Mouse (Mus musculus) urinary bladder, adult 18-20 months (tissue): ENCODE results near the gene Gm10260.

Source experiments
- DNase-seq, 2 experiments: peaks; one replicate each; pipeline ENCODE4 v3.0.0; 2022; ENCODE audit warnings: low spot score in 2 of 2, mixed read lengths in 2 of 2

The Gm10260 gene

DNA sequence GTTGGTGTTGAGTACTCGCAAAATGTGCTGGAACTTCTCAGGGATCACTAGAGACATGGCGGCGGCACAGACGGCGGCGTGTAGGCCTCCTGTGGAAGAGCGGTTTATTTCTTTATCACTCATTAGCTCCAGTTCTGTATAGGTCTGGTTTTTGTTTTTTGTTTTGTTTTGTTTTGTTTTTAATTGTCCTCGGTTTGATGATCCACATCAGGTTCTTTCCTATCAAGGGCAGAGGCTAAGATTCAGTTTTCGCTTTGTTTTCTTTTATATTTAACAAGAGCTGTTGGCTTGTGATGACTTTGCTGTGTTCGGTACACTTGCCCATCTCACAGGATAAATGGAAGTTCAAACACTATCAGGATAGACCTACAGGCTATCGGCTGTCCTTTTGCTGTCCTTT is at the start of gene Gm10260:
Gm10260 (minus strand) TSS at position 101 of the 400 bp plus-strand sequence.
- no peak for DNase-seq

DNA sequence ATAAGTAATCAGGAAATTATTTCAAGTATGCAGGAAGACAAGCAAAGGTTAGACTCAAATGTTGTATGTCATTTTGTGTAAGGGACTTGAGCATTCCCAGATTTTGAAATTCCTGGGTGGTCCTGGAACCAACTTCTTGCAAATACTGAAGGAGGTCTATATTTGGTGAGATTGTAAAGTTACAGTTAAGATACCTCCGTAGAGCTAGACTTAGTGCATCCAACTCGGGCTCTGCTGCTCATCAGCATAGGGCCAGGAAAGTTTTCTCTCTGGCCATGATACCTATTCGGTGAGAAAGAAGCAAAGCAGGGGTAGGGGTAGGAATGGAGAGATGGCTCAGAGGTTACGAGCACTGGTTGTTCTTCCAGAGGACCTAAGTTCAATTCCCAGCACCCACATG is 49.4 kb upstream of the Gm10260 start:
- no peak for DNase-seq

DNA sequence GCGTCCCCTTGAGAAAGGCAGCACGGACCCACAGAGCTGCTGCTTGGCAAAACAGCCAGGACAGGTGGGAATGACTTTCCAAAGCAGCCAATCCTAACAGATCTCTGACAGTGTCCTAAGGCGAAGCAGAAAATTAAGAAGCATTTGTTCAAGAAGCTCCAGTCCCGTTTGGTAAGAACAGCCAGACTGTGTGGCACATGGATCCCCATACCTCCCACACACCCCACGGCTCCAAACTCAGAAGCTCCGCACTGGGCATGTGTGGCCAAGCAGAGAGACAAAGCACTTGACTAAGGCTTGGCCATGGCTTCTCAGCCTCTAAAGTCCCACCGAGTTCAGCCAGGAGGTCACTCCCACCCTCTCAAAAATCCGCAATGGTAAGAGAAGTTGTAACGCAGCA is 45.5 kb upstream of the Gm10260 start:
- DNase-seq = no peak

DNA sequence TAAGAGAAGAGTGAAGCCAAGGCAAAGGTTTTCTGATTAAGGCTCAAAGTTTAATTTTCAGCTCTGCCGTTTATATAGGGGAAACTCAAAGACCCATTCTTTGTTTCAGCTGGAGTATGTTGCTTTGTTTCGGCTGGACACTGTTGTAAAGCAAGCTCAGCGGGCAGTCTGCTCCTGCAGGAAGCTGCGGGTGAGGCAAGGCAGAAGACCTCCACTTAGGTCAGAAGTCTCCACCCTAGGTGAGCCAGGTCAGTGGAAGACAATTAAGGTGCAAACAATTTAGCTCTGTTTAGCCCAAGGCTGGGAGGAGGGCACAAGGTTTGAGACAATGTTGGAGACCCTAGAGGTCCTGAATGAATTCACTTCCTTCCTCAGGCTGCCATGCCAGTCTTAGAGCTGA is 42.0 kb upstream of the Gm10260 start:
- DNase-seq = no peak

DNA sequence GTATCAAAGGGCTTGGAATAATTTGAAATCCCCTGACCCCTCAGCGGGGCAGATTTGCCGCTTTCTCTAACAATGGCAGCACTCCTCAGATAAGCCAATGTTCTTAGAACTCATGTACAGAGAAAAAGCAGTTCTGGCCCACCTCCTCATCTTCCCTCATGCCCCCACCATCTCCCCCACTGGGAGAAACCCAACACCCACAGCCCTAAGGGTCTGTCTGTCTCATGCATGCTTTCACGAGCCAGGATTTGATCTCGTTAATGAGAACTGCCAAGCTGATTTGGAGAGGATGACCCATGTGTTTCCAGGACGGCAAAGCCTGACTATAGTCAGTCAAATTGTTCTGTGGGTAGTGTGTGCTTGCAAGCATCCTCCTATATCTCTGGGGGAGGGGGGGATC is 37.0 kb upstream of the Gm10260 start:
- no peak for DNase-seq

DNA sequence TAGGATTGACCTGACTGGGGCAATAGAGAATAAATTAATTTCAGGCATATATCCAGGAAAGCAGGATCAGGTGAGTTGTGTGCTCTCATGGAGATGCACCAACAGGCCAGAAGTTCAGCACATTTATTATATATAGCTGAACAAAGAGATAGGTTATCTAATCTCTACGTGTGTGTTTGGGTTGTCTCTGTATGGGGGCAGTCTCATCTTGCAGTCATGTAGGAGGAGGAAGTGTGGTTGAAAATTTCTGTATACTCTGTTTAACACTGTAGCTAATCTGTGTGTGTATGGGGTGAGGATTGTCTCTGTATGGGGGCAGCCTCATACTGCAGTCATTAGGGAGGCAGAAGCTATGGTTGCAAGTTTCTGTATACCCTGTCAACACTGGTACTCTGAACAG is 34.3 kb upstream of the Gm10260 start:
- no peak for DNase-seq

DNA sequence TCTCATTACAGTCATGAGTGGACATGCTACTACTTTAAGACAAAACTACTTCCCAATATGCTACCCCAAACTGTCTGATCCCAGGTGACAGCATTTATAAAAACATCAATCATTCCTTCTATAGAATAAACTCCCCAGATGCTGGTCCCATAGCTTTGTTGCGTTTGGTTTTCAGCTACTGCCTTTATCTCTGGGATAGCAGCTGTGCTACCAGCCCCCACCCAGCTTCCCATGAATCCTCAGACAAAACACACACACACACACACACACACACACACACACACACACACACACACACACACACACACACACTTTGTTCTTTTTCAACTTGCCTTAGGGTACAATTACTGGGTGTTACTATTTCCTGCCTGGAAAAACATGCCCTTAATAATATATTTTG is 33.5 kb upstream of the Gm10260 start:
- DNase-seq = no peak

DNA sequence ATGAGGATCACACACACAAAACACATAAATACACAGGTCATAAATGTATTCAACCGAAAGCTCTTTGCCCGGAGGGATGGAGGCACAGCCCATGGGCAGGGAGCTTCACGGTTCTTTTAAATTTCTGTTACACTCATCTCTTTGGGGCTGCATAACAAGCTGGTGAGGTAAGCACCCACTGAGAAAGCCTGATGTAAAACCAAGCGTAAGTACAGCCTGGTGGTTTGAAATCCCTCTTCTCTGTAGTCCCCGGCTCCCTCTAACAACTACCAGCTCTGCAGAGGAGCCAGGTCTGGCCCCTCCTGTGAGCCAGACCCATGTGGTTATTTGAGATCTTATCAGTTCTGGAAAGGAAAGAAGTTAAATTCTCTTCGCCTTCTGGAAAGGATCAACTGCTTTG is 31.2 kb upstream of the Gm10260 start:
- no peak for DNase-seq

DNA sequence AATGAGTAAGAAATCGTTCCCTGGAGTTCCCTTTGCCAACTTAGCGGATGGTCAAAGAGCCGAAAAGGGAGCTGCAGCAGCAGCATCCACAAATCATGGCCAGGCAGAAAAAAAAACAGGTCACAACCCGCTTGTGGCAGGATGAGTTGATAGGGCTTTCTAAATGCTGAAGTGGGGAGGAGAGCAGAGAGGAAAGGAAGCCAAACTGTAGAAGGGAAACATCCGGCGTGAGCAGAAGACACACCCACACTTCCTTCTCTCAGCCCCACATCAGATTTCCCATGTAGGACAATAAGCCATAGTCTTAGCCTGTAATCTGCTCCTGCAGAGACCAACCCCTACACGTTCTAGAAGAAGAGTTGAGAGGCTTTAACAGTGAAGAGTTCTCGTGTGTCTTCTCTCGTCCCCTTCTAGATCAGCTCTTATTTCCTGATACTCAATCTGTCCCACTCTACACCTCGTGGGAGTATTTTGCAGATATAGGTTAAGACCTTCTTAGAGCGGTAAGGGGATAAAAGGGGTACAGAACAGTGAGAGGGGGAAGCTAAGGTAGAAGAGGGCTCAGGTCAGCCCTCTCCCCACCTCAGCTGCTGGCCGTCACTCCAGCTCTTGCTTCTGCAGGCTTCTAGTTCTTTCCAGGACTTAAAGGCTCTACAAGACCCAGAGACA is 29.5 kb upstream of the Gm10260 start:
- DNase-seq = no peak

DNA sequence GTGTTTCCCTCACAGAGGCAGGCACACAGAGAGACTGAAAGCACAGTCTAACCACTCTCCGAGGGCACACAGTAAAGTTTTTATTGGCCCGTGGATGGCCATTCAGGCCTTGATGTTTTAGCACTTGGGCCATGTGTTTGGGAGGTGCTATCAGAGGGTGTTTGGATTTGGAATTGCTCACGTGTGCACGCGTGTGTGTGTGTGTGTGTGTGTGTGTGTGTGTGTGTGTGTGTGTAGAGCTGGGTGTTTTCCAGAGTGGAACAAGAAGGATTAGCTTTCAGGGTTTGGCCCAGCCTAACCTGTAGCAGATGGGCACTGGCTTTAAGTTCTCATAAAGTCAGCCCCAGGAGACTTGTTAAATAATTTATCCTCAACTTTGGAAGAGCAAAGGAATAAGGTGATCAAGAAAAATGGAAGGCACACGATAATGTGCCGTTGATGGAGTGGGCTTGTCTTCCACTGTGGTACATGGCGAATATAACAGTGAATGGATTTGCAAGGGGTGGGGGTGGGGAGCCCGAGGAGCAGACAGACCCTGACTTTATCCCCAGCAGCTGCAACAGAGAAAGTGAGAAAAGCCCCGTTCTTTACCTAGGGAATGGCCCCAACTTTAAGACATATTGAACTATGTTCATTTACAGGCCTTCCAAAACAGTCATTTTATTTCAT is 24.9 kb upstream of the Gm10260 start:
- no peak for DNase-seq

DNA sequence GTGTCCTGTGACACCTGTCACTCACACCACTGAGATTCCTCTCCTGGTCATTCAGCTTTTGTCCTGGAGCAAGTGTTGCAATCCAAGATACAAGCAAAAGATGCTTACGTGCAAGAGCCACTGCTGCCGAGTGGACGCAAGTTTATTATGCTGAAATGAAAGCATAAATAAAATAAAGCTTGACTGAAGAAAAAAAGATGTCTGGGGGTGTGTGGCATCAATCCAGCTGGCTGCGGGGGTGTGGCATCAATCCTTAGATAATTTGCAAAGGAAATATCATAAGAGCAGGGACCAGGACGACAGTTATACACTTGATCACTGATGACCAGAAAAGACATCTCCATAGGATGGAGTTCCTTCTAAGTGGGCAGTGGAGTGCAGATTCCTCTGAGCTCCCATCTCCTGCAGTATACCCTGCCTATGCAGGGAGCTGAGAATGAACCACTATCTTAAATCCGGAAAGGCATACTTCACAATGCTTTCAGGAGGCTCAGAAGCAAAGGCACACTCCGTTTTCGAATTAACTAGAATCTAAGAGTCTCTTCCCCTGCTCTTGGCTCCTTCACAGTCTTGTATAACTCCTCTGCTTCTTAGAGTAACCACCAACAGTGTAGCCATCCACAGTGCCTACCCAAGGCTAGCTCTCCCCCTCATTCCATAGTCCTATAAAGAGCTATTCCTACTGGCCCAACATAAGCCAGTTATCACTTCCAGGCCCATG is 23.2 kb upstream of the Gm10260 start:
- DNase-seq = no peak

DNA sequence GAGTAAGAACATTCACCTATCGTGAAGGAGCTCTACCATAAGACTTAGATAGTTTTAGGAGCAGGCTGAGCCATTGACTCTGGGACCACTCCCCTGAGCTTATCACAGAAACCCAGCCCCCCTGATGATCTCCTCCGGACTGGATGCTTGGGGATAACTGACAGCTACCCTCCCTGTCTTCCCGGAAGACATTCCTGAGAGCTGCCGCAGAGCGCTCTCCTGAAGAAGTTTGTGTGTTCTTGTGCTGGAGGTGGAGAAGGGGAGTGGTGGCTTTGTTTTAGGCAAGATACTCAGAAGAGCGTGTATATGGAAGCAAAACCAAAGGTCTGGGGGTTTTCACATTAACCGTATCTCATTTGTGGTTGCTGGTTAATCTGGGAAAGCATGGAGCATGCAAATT is 21.6 kb upstream of the Gm10260 start:
- DNase-seq = no peak

DNA sequence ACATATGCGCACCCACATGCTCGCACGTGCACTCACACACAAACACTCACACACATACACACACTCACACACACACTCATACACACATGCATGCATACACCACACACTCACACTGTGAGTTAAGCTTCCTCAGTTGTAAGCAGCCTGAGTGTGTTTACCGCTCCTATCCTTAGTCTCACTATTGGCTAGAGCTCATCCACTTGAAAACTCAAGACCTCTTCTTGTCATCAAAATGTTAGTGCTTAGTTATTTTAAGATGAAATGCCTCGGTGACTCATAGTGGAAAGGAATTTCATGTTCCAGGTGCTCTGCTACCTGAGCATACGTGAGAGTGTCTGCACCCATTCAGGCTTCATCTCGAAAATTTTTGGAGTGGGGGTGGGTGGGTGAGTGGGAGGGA is 21.2 kb upstream of the Gm10260 start:
- no peak for DNase-seq

DNA sequence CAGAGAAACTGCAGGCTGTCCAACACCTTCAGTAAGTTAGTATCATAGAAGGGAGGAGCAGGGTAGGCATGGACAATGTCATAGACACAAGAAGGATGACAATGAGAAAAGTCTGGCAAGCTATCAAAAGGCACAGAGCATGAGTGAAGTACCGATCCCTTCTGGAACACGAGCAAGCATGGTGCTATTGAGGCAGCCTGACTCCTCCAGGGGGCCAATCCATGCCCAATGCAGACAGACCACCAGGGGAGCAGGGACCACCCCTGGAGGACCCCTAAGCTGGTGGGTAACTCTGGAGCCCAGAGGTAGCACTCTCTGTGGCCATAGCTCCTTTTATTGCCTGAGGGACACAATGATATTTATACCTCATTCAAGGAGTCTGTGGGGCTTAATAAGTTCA is 20.1 kb upstream of the Gm10260 start:
- no peak for DNase-seq

DNA sequence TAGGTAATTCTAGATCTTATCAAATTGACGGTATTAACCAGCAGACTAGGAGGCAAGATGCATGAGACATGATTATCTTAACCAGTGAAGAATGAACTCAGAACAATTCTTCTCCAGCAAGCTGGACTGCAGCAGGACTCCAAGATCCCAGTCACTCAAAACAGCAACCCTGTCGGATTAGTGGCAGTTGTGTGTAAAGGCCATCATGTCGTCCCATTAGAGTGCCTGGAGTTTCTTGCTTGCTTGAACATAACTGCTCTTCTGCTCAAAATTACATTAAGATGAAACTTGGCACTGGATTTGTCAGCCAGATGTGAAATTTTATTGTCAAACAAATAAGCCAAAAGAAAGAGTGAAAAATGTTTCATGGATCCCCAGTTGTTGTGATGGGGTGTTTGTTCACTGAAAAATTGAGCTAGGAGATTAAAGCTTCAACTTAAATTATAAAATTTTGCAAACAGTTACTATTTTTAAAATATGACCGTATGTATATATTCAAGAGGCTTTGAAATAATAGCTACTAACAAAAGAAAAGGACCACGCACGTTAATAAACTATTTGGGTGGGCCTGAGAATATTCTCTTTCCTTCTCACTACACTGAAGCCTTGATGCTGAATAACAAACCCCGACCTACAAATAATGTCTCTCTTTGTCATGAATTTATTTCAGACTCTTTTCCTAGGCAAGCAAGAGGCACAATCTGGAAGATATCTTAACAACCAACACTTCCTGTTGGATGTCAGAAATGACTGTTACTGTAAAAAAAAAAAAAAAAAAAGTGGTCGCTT is 19.4 kb upstream of the Gm10260 start:
- no peak for DNase-seq

DNA sequence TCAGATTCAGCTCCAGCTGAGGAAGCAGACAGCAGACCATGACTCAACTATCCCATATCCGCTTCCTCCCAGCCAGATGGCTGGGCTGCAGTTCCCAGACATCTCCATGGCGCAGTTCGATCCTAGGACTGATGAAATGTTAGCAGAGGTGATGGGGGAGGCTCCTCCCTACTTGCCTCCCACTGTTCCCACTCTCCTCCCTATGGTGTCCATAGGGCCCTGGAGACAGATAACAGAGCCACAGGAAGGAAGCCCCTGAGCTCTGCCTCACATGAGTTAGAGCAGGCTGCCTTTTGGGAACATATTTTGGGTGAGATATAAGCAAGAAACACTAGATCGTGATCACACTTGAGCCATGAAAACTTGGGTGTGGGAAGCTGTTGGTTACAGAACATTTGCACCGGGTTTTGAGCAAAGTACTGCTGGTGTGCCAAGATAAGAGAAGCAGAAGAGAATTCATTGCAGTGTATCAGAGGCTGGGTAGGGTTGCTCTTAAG is 18.3 kb upstream of the Gm10260 start:
- DNase-seq = no peak

DNA sequence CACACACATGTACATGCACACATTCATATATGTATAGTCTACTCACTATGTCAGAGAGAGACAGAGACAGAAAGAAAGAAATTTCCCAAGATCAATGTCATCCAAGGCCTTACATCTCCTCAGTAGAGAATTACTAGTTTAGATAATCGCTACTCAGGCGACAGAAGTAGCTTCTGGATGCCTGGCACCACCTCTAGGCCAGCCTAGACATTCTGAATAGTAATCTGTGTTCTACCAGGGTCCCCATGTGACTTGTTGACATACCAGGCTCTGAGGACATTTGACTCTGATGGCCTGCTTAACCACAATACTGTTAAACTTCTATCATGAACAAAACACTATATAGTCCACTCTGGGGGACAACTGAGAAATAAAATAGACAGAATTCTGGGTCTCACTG is 17.2 kb upstream of the Gm10260 start:
- DNase-seq = no peak

DNA sequence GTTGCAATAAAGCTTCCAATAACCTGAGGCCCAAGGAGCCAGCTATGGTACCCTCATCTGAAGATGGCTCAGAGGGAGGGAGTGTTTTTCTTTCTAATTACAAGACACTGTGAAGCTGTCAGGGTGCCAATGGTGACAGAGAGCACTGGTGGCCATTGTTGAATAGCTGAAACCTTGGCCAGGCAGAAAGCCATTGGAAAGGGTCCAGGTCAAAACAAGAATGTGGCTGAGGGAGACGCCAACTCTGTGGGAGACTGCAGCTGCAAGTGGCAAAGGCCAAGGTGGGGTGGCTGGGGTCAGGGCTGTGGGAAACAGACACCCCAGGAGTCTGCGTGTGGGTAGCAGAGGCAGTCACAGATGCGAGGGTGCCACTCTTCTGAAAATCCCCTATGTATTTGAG is 16.3 kb upstream of the Gm10260 start:
- DNase-seq = no peak

DNA sequence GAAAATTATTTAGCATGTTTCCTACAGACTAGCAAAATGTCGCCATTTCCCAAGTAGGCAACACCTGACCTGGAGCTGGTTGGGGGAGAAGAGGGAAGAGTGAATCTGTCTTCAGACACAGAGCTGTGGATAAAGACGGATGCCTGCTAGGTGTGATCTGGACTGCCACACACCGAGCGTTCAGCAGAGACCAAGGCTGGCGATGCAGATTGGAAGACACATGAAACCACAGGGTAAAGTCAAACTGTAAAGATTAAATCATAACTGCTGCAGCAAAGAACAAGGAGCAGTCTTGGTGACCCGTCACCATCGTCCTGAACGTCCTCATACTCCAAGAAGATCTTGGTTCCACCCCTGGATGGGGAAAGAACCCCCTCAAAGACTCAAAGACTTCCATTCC is 15.5 kb upstream of the Gm10260 start:
- DNase-seq = no peak

DNA sequence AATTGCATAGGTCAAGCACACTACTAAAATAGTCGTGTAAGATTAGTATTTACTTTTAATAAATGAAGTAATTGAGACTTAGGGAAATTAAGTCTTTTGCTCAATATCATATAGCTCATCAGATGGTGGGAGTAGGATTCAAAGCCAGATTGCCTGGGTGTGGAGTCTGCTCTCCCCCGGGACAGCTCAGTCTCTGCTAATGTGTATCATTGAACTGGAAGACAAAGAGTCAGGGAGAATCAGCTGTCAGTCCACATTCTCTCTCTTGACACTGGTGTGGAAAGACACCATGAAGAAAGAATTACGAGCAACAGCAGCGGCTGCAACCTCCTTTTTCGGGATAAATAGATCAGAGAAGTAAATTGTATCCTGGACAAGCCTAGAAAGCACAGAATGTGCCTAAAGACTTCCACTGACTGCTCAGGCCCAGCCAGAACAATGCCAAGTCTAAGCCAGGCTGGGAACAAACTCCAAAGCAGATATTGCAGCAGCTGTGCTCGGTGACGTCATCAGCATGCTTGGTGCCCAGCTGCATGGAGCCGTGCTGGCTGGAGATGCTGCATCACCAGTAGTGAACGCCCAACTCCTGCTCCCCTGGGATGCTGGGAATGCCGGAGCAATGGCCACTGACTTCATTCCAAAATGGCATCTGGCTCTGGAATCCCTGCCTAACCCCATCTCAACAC is 14.5 kb upstream of the Gm10260 start:
- DNase-seq = no peak

DNA sequence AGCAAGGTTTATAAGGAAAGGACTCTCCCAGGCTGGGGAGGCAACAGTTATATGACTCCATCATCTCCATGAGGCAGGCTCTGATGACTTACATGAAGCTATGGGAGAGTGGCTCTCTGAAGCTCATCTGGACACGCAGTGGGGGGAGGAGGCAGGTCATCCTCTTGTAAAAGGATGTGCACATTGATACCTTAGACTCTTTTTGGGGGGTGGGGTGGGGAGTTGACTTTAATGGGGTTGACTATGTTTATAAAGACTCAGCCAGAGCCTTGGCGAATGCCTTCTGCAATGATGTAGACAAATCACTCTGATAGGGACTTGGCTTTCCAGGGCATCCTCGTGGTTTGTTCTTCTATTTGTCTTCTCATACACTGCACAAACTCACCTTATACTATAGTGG is 8.8 kb upstream of the Gm10260 start:
- DNase-seq = no peak

DNA sequence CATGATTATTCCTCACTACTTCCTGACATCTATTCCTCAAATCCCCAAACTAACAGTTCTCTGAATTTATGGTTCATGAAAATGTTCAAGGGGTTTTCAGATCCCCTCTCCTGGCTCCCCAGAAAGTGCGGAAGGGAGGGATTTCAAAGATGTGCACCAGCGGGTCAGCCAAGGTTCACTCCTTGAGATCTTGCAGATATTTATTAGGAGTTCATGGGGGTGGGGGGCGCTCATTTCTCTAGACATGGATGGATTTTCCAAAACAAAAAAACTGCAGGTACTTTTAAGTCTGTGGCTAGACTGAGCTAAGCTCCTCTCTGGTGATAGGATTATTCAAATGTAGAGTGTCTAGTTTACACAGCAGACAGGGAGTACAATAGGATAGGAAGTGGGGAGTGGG is 8.4 kb upstream of the Gm10260 start:
- DNase-seq = no peak
